Mouse (Mus musculus) G1E (cell line): ENCODE results near the gene Lats2.

Experiments
- CTCF ChIP-seq: IDR thresholded peaks from 2 replicates; pipeline ENCODE4 v1.5.1; 2012; ENCODE audit warnings: low read depth, low read length, inconsistent platforms, mixed read lengths
- GATA1 ChIP-seq: IDR thresholded peaks from 2 replicates; pipeline ENCODE4 v1.6.1; 2012; ENCODE audit warnings: borderline replicate concordance, low read length, inconsistent platforms, mixed read lengths
- GATA2 ChIP-seq: IDR thresholded peaks from 2 replicates; pipeline ENCODE4 v1.6.1; 2012; ENCODE audit warnings: low read depth, low read length, inconsistent platforms, borderline replicate concordance
- TAL1 ChIP-seq: conservative IDR thresholded peaks from 2 replicates; pipeline ENCODE4 v1.6.1; 2012; ENCODE audit warnings: low read depth, low read length, inconsistent platforms, mixed read lengths

DNA sequence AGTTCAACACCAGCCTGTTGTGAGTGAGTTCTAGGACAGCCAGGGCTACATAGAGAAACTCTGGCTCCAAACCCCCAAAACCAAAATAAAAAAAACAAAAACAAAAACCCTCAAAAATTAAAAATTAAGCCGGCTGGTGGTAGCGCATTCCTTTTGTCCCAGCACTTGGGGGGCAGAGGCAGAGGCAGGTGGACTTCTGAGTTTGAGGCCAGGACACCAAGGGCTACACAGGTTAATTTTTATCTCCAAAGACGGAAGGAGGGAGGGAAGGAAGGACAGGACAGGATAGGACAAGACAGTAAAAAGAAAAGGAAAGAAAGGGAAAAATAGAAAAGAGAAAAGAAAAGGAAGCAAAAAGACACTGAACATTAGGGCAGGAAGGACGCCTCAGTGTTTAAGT, 75.4 kb downstream of the Lats2 start:
- no peak for TF ChIP-seq CTCF
- no peak for TF ChIP-seq TAL1
- no peak for TF ChIP-seq GATA1
- no peak for TF ChIP-seq GATA2
